Mouse (Mus musculus) embryonic fibroblast, embryonic 13.5 days (primary cell): ENCODE measurements around the gene Gm20481.
"Not testable (repeated sequence)": the region's sequence is repeated elsewhere in the genome, so short reads cannot be mapped to it uniquely, and the experiment has no call there.

Source experiments
- CTCF ChIP-seq: IDR thresholded peaks from 2 replicates; pipeline ENCODE4 v1.5.1; 2011; ENCODE audit warnings: mild to moderate bottlenecking, control low read depth, low read length, moderate library complexity, borderline replicate concordance; ENCODE audit not compliant: insufficient read depth
- POLR2A ChIP-seq: IDR thresholded peaks from 2 replicates; pipeline ENCODE4 v1.6.1; 2011; ENCODE audit warnings: low read depth, mild to moderate bottlenecking, control low read depth, low read length, moderate library complexity

DNA sequence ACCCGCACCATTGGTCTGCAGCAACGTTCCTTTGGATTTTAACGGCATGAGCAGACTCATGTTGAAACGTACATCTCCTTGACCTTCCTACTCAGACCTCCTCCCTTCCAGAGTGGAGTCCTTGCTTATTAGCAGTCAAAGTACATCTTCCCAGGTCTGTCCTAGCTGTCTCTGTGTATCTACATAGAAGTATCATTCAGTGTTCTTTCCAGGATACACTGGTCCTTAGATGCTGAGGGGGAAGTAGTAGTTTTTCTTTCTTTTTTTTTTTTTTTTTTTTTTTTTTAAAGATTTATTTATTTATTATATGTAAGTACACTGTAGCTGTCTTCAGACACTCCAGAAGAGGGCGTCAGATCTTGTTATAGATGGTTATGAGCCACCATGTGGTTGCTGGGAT lies 36.2 kb downstream of the Gm20481 start:
- TF ChIP-seq CTCF, POLR2A: not testable (repeated sequence)
